Mouse (Mus musculus): ENCODE measurements around the gene Arhgap15.

- TF ChIP-seq GABPA (IDR thresholded peaks at IDR 0.05; ENCODE audit: low read depth, low read length), result no peak
- no peak for TF ChIP-seq ZKSCAN1 (IDR thresholded peaks at IDR 0.05; ENCODE audit: low read depth, low read length)
- no peak for TF ChIP-seq UBTF (IDR thresholded peaks at IDR 0.05; ENCODE audit: borderline replicate concordance, insufficient read depth, low read depth, low read length)
- TF ChIP-seq CHD1 (IDR thresholded peaks at IDR 0.05; ENCODE audit: low read depth, low read length), result no peak
- no peak for TF ChIP-seq CTCF (IDR thresholded peaks at IDR 0.05 in 2 of 3, conservative IDR thresholded peaks at IDR 0.05 in 1 of 3; ENCODE audit: control insufficient read depth in 1 of 3, insufficient read depth in 1 of 3, low read depth in 2 of 3, low read length in 3 of 3, poor library complexity in 1 of 3, severe bottlenecking in 1 of 3)
- no peak for TF ChIP-seq EP300 (IDR thresholded peaks at IDR 0.05; ENCODE audit: low read depth in 1 of 2, low read length in 2 of 2)
These were observed 394.0 kb downstream of the Arhgap15 start for GRCm38 (mm10) chr2:44142611-44143010.
